Mouse (Mus musculus): Measurements from ENCODE around the gene Cfap161. TPM values are rescaled to one million over a fixed set of nuclear protein-coding genes. Genes with fewer than 3 reads are reported as not detected.

Gene Cfap161
- total RNA-seq (2015; ENCODE audit: low replicate concordance) (not detected in 2 replicates), total RNA-seq (2017; ENCODE audit: low replicate concordance) (not detected in 2 replicates)

DNA sequence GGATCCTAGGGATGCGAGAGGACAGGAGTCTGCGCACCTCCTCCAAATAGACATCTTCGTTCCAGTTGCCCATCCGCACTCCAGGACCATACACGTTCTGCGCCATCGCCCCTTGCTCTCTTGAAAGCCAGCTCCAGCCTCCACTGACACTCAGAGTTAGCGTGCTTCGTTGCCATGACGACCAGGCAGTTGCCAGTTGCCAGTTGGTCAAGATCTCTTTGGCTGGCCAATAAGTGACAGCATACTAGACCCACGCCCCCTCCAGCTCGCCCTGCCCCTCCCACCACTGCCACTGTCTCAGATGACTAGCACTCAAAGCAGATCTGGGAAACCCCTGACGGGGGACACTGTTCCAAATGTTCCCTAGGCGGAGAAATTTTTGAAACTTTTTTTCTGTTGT is at the start of gene Cfap161:
Cfap161 (minus strand) TSS at position 176 of the 400 bp plus-strand sequence.
- ATAC-seq (replicated peaks; ENCODE audit: low FRiP score, poor library complexity, severe bottlenecking): no peak

DNA sequence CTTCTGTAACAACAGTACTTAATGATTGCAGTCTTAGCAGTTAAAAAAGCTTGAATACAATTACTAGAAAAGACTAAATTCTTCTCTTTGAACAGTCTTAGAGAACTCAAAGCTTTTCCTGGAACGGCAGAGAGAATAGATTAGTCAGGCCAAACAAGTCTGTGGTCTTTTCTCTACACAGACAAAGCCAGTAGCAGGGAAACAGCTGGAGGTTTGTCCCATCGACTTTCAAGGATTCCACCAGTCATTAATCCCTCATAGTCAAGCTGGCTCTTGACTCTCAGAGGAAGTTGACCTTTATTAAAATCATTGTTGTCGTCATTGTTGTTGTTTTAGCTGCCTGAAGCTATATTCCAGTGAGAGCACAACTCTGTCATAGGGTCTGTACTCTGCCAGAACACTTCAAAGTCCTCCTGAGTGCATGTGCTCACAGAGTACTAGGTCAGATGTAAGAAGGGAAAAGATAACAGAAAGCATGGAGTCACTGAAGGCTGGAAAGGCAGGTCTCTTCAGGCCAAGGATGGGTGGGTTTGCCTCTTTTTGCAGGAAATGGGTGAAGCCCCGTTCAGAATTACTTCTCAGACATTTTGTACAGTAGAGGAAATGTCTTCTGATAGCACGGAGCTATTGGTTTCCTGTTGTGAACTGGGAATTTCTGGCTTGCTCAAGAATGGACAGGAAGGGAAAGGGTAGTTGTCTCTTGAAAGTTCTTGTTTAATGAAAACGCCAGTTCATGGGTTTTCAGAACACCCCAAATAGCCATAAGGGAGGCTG is 48.0 kb upstream of the Cfap161 start:
- no peak for ATAC-seq (replicated peaks; ENCODE audit: low FRiP score, poor library complexity, severe bottlenecking)

DNA sequence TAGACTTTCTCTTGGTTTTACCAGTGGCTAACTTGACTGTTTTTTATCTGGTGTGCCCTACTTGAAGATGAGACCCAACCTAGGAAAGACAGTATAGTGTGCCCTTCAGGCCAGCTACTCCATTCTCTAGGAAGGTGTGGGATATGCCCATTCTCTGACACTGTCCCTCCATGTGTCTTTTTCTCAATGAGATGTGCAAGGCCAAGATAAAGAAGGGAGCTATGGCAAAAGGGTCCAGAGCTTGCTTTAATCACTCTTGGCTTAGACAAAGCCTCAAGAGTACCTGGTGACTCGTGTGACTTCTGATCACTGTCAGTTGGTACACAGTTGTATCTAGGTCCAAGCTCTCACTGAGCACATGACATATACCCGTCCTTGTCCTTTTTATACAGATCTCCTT is 45.4 kb upstream of the Cfap161 start:
- ATAC-seq (replicated peaks; ENCODE audit: low FRiP score, poor library complexity, severe bottlenecking): no peak

DNA sequence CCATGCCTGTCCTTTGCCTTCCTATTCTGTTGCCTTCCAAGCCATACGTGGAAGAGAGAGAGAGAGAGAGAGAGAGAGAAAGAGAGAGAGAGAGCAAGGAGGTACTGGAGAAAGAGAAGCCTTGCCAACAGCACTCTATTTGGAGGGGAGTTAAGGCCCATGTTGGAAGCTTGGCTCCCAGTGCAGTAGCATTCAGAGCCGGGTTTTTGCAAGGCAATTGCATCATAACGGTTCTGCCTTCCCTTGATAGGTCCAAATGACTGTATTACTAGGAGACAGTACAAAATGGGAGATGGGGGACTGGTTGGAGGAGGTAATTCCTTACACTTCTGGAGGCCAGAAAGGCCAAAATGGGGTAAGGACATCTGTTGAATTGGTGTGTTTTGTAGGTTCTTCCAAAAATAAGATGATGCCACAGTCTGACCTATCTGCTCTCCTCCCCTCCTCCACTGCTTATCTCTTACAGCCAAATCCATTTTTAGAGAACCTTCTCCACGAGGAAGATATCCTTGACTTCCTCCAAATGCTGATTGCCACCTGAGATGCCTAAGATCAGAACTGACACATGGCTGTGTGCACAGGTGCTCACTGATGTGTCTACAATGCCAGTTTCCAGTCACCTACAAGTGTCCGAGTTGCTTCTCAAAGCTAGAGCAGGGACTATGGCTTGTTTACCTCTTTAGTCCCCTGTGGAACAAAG is 44.0 kb upstream of the Cfap161 start:
- no peak for ATAC-seq (replicated peaks; ENCODE audit: low FRiP score, poor library complexity, severe bottlenecking)

DNA sequence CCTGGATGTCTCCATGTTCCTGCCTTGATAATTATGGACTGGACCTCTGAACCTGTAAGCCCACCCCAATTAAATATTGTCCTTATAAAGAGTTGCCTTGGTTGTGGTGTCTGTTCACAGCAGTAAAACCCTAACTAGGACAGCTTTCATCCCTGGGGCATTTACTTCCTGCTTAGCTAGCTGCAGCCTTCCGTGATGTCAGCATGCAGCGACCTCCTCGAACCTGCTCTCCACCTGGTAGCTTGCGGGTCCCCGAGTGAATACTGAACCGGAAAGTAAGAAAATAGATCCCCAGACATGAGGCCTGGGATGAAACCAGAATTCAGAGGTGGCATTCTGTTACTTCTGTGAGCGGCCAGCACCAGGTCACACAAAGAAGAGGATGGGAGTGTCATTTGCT is 34.7 kb upstream of the Cfap161 start:
- no peak for ATAC-seq (replicated peaks; ENCODE audit: low FRiP score, poor library complexity, severe bottlenecking)

DNA sequence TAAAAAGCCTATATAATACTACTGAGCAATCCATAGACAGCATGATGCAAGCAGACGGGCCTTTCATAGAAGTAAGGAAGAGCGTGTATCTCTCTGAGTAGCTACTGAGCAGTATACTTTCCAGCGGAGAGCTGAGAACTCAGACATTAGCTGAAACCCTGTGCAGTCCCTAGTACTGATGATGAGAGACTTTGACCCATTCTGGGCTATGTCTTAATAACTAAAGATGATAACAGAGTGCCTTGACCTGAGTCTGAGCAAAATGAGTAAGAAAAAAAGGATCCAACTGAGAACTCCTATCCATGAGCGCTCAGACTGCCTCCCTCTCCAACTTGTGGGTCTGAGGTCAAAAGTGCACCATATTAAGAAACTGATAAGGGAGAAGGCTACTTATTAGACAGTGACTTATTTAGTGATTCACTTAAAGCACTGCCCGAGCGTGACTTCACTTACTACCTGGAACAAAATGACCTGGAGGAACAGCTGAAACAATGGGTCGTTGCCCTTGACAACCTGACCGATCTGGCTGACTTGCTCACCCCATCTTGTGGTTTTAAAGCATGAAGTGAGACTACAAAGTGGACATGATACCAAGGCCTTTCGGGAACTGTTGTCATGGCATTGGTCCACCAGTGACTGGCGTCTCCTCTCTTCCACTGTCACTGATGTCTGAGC is 32.9 kb upstream of the Cfap161 start:
- no peak for ATAC-seq (replicated peaks; ENCODE audit: low FRiP score, poor library complexity, severe bottlenecking)

DNA sequence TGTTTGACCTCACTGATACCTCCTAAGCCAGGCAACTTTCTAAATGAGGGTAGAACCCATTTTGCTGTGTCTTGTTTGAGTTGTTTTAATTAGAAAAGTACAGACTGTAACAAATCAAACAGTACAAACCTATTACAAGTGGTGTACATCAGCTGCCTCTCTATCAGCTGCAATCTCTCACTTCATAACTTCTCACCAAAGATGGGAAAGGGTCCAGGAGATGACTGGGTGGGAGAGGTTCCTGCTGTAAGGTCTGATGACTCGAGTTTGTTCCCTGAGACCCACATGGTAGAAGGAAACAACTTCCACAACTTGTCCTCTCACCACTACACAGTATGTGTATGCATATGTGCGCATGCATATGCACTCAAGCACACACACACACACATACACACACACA is 32.1 kb upstream of the Cfap161 start:
- ATAC-seq (replicated peaks; ENCODE audit: low FRiP score, poor library complexity, severe bottlenecking): no peak

DNA sequence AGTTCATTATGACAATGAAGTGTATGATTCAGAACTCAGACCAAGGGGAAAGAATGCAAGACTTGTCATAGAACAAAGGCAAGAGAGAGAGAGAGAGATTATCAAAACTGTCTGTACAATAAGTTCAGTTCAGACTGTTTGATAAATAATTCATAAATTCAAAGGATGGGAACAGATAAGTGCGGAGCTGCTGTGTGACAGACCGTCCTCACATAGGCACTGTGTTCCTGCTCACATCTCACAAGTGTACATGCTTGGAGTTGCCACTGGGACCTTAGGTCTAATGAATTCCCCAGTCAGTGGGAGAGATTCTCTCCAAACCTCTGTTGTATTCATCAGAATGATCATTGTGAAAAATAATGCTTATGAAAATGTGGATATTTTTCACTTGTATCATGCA is 27.3 kb upstream of the Cfap161 start:
- no peak for ATAC-seq (replicated peaks; ENCODE audit: low FRiP score, poor library complexity, severe bottlenecking)

DNA sequence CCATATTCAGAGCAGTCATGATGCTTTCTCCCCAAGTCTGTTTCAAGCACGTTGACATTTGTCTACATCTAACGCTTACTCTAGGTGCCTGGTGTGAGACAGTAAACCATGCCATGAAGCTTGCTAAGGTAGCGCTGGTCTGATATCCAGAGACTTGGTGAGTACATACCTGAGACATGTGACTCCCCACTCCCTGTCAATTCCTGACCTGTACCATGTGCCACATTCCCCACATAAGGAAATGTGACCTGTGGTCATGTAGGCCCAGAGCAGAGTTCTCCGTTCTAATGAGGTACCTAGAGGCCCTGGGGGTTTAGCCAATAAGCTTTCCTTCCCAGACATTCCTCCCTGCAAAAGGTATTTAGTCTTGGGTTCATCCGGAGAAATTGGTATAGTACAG is 22.2 kb upstream of the Cfap161 start:
- ATAC-seq (replicated peaks; ENCODE audit: low FRiP score, poor library complexity, severe bottlenecking): no peak

DNA sequence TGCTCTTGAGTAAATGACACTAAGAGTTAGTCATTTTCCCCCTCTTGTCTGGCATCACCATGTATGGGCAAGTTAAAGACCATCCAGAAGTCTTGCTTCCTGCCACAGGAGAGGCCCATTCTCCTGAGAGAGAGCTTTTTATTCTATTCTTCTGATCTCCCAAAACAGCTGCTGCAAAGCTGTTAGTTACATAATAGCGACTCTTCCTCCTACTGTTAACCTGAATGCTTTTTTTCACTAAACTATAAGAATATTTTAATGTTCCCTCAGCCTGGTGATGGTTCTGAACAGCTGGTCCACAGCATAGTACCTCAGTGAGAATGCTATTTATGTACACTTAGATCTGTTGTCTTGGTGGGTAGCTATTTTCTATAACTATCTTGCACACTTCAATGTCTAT is 21.0 kb upstream of the Cfap161 start:
- ATAC-seq (replicated peaks; ENCODE audit: low FRiP score, poor library complexity, severe bottlenecking): no peak

DNA sequence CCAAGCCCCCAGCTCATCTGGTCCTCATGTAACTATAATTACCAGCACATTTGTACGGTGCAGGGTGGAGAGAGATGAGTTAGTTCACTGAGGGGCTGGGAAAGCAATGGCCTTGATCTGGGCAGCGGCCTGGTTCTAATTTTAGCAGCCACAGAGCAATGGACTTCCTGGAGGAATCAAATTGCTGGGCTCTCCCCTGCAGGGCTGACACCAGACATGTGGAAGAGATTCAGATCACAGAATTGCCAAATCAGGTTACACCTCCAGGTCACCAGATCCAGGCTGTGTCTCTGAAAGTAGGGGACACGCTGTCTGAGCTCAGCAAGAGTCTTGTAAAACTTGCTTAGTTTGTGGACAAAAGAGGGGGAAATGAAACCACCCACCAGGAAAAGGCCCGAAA is 19.3 kb upstream of the Cfap161 start:
- ATAC-seq (replicated peaks; ENCODE audit: low FRiP score, poor library complexity, severe bottlenecking): no peak

DNA sequence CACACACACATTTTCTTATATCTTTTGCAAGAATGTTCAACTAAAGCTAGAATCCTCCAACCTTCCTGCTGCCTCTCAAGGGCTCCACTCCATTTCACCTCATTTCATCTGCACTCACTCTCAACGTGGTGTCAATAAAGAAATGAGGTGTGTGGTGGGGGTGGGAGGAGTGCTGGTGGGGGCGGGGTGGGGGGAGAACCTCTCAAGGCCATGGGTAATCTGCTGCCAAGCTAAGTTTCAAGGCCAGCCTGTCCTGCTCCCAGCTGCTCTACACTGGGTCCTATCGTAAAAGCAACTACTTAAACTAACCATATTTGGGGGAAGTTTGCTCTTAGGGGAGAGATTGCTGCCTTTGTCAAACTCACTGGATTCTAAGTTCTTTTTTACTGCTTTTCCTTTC is 18.8 kb upstream of the Cfap161 start:
- no peak for ATAC-seq (replicated peaks; ENCODE audit: low FRiP score, poor library complexity, severe bottlenecking)

DNA sequence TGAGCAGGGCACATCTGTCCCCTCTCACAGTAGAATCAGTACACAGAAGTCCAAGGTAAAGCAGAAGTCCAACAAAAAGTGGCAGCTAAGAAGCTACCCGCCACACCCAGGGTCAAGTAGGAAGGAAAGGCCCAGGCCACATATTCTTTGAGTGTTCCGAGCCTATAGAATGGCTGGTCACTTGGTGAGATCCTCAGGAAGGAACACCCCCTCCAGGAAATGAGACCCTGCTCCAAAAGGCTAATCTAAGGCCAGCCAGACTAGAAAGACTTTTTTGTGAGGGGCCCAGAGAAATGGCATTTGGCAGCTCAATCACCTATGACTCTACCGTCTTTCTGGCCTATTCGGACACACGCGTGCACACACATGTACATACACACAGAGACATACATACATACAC is 18.3 kb upstream of the Cfap161 start:
- no peak for ATAC-seq (replicated peaks; ENCODE audit: low FRiP score, poor library complexity, severe bottlenecking)

DNA sequence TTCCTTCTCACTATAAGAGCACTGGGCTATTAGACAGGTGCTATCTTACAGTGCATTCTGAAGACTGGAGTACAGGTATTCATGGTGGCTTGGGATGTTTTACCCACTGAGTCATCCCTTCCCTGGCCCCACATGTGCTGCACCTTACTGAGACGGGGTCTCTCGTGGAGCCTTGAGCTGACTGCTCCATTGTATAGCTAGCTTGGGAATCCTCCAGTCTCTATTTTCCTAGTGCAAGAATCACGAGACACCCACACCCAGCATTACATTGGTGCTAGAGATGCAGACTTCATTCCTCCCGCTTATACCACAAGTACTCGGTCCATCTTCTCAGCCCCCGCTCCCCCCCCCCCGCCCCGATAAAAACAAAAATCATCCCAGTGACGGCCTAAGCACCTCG is 17.9 kb upstream of the Cfap161 start:
- no peak for ATAC-seq (replicated peaks; ENCODE audit: low FRiP score, poor library complexity, severe bottlenecking)

DNA sequence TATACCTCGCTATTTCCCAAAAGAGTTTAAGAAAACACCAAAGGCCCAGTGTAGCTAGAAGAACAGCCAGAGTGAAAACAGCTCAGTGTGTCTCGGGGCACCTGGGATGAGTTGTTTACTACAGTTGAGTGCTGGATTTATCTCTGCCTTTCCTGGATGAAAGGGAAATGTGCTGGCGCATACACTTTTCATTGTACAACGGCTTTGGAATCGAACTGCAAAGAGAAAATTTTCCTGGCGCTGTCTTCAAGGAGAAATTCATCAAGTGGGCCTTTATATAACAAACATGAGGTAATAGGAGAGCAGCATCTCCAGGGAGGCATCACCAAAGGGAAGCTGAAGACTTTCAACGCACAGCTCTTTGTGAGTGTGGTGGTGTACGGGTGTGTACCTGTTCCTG is 17.2 kb upstream of the Cfap161 start:
- ATAC-seq (replicated peaks; ENCODE audit: low FRiP score, poor library complexity, severe bottlenecking): no peak

DNA sequence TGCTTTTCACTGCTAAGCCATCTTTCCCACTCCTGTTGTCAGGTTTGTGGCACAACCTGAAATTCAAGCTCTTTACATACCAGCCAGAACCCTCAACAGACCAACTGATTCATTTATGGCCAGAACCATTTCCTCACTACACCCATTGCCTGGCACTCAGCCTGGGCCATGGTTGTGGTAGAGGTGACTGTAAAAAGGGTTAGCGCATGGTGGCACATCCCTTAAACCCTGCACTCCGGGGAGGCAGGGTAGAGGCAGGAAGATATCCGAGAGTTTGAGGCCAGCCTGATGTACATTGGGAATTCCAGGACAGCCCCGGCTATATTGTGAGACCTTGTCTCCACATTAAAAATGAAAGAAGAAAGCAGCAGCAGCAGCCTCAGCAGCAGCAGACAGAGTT is 16.8 kb upstream of the Cfap161 start:
- no peak for ATAC-seq (replicated peaks; ENCODE audit: low FRiP score, poor library complexity, severe bottlenecking)

DNA sequence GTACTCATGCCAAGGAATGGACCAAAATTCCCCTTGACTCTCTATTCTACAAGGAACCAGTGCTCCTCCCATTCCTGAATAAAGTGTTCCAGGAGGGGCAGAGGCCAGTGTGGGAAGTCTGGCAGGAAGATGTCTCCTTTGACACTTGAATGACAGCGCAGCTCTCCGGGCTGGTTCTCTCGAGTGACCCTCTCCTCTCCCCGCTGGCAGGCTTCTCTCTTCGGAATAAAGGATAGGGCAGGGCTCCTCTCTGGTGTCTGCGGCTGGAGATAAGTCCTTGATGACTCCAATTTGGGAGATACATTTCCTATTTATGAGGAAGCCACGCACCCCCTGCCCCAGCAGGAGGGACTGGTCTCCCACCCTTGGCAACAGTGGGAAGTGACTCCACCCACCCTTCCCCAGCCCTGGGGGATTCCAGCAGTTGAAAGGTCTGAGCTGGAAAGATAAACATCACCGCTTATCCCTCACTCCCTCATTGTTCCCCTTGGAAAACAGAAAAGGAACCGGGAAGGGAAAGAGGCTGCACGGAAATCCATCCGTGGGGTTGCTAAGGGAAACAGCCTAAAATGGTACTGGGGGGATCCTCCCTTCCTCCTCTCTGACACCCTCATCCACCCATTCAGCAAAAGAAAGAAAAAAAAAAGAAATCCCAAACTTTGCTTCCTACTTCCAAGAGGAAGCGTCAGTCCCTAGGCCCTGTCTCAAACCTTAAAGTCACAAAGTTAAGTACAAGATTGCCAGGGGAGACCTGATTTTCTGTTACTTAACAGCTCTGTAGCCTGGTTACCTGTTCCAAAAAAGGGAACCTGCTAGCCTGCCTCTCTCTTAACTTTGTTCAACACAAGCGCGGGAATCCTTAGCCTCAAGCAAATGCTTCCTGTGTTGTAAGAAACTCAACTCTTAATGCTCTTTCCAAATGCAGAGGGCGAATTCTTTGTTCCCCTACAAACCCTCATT is 15.7 kb upstream of the Cfap161 start:
- no peak for ATAC-seq (replicated peaks; ENCODE audit: low FRiP score, poor library complexity, severe bottlenecking)

DNA sequence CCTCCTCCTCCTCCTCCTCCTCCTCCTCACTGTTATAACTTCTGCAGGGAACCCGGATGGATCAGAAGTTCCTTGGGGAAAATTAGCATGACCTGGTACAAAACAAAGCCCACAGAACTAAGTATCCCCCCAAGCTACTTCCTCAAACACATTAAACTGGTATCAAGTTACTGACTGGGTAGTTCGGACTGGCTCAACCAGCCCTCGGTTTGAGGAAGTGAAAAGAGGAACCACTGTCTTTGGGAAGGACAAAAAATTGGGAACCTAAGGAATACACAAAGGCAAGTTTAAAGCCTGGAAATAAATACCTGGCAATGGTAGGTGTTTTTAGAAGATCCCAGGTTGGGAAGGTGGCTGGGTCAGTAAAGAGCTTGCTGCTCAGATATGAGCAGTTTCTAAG is 15.0 kb upstream of the Cfap161 start:
- no peak for ATAC-seq (replicated peaks; ENCODE audit: low FRiP score, poor library complexity, severe bottlenecking)

DNA sequence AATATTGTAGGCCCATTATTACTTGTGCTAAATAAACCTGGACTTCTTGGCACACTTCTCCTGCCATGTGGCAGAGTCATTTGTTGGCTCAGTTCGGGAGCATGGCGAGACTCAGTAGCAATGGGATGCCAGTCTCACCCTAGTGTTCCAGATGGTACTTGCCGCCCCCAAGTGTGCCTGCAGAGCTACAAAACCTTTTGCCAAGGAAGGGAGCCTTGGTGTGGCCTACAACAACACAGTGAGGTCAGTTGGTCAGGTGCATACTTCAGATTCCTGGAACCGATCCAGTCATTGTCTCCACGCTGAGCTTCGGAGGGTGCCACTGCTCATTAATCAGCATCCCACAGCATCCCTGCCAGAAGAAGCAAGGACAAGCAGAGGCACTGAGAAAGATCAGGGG is 14.4 kb upstream of the Cfap161 start:
- ATAC-seq (replicated peaks; ENCODE audit: low FRiP score, poor library complexity, severe bottlenecking): no peak

DNA sequence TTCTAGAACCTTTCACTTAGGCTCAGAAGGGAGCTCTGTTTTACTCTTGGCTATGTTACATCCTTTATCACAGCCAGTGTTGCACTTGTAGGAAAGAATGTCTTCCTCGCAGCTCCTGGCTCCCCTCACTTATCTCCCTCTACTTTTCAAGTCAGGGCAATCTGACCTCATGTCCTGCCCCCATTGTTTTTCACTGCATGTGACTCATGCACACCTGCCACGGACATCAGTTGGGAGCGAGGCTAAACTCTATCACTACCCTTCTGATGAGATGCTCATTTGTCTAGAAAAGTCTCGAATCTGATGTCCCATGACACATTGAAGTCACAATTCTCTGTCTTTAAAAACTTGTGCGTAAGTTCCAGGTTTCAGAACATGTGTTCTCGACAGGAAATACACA is 12.3 kb upstream of the Cfap161 start:
- no peak for ATAC-seq (replicated peaks; ENCODE audit: low FRiP score, poor library complexity, severe bottlenecking)

Data from erythroblast, adult 5-6 weeks (primary cell).